Mouse (Mus musculus) liver, postnatal 0 days (tissue): ENCODE measurements around the gene Gdi1.

ENCODE experiments used
- CTCF ChIP-seq: sonication (generic); IDR thresholded peaks from 2 replicates; pipeline ENCODE4 v1.5.1; 2016; ENCODE audit warnings: antibody characterized with exemption, low read depth
- EP300 ChIP-seq: IDR thresholded peaks from 2 replicates; pipeline ENCODE4 v1.6.1; 2016; ENCODE audit warnings: antibody characterized with exemption, low read depth, mild to moderate bottlenecking

GRCm38 (mm10) chrX:74281041-74281731, 23.6 kb upstream of the Gdi1 start:
- TF ChIP-seq CTCF, result no peak
- TF ChIP-seq EP300, result no peak
